Mouse (Mus musculus): ENCODE results near the gene Polr3h.

The Polr3h gene

DNA sequence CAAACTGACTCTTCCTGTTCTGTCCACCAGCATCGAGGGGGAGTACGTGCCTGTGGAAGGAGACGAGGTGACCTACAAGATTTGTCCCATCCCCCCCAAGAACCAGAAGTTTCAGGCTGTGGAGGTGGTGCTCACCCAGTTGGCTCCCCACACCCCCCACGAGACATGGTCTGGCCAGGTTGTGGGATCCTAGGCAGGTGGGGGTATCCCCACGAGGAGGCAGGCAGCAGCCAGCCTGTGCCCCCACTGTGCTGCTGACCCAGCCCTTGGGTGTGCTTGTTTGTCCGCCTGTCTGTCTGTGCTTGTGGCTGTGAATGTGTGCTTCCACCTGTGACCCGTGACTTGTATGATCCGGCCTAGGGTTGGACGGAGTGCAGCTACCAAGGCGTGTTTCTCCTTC lies 23.0 kb upstream of the Polr3h start:
- no peak for DNase-seq (ENCODE audit: low spot score)

DNA sequence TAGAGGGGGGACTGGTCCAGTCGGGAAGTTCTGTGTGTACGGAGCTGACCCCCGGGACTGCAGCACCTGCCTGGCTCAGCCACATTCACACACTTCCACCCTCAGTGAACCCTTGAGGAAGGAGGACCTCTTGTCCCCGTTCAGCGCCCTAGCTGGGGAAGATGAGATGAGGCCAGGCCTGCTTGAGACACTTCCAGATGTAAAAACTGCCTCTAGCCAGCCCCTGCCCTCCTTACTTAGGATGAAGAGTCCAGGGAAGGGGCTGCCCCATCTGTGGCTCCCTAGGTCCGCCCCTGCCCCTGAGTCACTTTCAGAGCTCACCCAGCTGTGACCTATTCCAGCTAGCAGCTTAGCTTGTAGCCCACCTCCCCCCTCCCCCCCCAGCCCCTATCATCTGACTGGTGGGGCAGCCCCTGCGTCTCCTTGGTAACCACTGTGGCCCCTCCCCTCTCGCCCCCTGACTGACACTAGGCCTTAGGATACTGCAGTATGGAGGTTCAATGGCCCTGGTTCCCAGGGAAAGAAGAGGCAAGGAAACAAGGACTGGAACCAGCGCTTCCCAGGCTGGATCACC lies 17.2 kb upstream of the Polr3h start:
- no peak for DNase-seq (ENCODE audit: low spot score)

DNA sequence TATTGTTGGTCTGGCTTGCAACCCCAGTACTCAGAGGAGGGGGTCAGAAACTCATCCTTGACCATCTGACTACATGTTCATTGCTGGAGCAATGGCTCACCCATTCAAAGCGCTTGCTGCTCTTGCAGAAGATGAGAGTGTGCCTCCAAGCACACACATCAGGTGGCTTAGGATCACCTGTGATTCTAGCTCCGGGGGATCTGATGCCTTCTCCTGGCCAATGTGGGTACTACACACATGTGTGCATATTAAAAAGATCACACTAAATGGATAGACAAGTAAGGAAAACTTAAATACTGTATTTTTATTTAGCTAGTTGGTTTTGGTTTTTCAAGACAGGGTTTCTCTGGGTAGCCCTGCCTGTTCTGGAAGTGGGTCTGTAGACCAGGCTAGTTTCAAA lies 15.0 kb upstream of the Polr3h start:
- DNase-seq (ENCODE audit: low spot score): no peak

DNA sequence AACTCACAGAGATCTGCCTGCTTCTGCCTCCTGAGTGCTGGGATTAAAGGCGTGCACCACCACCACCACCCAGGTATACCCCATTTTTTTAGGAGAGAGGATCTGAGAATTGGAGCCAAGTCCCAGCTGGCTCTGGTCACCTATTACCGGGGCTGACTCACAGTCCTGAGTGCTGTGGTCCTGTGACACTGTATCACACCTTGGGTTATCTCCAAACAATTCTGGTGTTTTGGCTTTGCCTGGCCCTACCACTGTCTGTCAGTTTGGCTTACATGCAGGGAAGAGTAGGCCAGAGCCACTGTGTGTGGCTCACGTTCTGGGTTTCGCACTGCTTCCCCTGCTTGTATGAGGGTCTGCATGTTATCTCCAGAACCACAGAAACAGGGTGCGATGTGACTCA lies 14.2 kb upstream of the Polr3h start:
- DNase-seq (ENCODE audit: low spot score): no peak

DNA sequence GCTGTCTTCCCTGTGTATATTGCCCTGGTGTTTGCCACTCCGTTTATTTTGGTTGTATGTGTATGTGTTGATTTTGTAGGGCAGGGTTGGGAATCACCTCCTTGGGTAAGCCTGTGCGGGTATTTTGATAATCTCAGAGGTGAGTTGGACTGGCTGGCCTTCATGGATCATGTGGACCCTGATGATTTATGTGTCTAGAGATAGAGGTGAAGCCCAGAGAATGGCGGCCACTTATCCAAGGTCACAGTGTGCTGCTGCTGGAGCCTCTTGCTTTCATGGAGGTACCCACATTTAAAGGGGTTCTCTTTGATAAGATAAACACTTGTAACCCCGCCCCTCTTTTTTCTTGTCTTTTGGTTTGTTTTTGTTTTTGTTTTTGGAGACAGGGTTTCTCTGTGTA lies 13.7 kb upstream of the Polr3h start:
- DNase-seq (ENCODE audit: low spot score): no peak

DNA sequence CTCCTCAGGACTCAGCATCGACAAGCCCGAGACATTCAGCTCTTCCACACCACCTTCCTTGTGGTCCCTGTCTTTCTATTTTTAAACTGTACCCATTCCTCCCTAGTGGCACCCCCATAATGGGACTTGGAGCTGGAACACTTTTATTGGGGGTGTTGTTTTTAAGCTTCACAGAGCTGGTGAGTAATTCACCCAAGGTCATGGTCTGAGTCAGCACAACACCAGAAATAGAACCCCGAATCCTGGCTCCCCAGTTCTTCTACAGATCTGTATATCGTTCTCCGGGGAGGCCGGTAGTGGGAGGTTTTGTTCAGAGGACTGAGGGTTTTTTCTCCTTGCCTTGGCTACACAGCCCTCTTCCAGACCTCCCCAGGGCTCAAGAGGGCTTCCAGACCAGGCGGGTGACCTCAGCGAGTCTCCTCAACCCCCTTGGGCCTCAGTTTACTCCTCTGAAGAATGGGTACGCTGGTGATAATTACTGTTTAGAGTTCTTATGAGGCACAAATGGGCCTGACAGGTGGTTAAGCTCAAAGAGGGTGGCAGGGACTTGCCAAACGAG lies 13.2 kb upstream of the Polr3h start:
- no peak for DNase-seq (ENCODE audit: low spot score)

DNA sequence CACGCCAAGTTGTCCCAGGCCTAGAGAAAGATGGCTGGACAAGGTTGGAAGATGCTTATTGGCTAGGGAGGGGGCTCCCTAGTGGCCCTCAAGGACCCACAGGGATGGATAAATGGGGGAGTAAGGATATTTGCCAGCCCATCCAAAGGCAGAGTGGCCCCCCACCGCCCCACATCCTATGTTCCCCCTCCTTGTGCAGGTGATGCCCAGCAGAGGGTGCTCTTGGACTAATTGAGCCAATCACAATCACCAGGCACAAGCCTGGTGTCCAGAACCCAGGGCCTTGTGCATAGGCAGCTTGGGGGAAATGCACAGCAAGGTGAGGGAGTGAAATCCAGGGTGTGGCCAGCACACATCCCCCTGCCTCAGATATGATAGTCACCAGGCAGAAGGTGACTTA lies 12.2 kb upstream of the Polr3h start:
- peak; percentile 50 for DNase-seq (ENCODE audit: low spot score)

DNA sequence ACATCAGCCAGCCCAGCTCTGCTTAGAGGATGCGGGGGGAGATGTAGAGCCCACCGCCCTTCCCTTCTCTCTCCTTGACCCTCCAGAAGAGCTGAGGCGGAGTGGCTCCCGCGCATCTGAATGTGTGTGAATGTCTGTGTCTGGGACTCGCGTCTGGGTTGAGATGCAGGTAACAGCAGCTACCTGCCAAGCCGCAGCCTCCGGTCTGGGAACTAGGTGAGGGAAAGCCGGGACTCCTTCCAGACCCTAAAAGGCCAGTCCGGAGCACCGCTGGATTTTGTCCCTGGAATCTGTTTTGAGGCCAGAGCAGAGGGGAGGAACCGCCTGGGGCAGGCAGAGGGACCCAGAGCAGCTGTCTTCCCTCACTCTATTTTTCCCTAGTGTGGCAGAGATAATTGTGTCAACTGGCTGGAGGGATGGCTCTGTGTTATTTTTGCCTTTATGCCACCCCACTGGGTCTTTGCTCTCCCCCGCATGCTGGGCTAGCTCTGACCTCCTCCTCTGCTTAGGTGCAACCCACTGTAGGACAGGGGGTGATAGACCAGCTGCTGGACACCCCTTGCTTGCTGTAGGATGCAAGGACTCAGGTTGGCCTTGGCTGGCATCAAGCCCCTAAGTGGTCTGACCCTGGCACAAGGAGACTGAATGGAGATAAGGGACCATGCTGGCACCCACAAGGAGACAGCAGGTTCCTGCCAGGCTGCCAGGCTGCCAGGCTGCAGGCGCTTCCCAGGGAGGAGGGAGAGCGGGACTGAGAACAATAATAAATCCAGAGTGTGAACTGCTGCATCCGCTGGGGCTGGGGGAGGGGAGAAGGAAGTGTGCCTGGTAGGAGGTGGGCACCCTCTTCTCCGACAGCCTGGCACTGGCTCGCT lies 11.3 kb upstream of the Polr3h start:
- peak; percentile 25 for DNase-seq (ENCODE audit: low spot score)

DNA sequence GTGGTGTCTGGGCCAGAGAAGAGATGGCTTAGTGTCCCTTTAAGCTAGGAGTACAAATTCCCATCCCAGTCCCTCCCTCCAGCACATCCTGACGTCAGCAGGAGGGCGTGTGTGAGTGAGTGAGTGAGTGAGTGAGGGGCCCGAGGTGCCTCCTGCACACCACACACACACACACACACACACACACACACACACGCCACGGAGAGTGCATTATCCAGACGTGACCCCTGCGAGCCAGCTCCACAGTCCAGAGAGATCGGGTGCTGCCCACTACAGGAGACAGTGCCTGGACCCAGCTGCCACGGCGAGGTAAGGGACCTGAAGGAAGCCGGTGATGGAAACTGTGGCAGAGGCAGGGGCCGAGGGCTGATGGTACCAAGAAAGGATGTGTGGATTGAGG lies 10.6 kb upstream of the Polr3h start, which contains the start of gene Csdc2:
TSS of gene Csdc2 (plus strand) at position 81 of the 400 bp plus-strand sequence.
- DNase-seq (ENCODE audit: low spot score): peak; percentile 60

DNA sequence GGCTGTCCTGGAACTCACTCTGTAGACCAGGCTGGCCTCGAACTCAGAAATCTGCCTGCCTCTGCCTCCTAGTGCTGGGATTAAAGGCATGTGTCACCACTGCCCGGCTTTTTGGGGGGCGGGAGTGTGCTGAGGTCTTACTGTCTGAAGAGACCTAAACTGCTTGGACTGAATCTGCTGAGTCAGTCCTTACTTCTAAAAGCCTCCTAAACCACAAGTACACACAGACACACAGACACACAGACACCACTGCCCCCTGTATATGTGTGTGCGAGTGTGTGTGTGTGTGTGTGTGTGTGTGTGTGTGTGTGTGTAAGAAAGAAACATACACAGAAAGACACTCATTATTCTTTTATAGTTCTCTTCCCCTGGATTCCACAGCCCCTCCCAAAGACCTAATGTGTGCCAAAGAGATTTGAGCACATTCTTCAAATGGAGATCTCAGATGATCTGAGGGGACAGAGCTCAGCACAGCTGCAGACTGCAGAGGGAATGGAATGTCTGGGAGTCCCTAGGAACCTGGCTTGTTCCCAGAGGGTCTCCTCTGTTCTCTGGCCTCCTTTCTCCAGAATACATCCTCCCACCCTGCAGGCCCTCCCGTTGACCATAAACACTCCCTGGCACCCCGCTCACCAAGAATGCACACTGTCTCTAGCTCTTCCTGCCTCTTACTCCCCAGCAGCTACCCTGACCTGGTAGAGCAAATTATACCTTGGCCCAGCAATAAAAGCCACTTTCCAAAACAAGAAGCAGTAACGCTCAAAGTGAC lies 10.0 kb upstream of the Polr3h start:
- DNase-seq (ENCODE audit: low spot score): no peak

DNA sequence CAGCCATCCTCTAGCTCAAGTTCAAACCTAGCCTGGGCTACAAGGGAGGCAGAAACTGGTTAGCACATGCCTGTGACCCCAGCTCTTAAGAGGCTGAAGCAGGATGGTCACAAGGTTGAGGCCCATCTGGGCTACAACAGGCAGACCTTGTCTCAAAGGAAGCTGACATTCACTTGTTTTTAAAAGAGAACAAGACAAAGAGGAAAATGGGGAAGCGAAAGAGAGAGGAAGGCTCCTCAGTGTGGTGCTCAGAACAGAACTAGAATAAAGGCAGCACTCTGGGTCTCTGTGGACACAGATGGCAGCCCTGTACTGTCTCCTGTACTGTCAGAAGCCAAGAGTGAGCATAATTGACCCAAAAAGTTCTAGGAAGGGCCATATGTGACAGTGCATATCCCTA lies 7.9 kb upstream of the Polr3h start:
- no peak for DNase-seq (ENCODE audit: low spot score)

DNA sequence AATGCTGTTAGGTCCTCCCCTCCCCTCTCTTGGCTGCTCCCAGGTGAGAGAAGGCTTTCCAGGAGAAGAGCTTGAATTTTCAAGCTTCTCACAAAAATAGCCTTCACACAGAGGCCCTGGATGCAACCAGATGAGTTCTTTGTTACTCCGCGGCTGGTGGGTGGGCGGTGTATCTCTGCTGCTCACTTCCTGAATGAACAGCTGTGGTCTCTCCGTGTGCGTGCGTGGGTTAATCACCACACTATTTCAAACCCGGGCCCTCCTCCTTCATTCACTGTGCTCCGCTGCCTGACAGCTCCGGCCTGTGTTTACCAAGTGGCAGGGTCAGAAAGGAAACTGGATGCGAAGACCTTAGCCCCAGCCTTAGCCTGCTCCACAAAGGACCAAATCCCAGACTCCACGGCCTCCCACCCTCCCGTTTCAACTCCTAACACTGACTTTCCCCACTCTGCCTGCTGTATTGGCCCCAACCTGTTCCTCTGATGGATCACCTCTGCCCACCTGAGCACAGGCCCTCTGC lies 7.0 kb upstream of the Polr3h start:
- no peak for DNase-seq (ENCODE audit: low spot score)

DNA sequence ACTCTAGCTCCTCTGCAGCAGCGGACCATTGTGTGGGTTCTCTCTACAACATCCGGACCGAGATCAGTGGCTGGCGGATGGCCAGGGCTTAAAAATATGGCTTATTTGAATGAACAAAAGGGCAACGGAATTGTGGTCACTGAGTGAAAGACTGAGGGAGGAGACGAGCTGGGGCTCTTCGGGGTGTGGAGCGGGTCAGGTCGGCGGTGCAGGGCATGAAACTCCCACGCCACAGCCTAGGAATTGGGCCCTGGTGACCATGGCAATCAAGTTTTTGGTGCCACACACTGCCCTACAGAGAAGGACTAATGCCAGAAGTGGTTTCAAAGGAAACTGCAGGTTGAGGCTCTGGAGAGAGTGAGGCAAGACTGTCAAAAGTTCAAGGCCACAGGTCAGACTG lies 2.2 kb upstream of the Polr3h start:
- no peak for DNase-seq (ENCODE audit: low spot score)

DNA sequence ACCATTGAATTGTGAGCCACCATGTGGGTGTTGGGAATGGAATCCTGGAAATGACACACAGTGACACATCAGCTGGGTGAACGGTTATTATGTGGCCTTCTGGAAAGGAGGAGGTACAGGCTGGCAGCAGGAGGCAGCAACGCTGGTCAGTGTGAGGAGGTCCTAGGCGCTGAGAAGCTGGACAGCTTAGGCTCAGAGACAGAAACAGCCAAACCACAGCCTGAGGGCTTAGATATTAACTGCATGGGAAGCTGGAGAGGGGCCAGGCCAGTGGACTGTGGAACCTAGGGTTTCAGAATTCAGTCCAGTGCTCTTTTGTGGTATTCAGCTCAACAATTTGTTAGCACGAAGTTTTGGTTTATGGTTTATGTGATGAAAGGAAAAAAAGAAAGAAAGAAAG lies 1.7 kb upstream of the Polr3h start:
- DNase-seq (ENCODE audit: low spot score): peak; percentile 33

DNA sequence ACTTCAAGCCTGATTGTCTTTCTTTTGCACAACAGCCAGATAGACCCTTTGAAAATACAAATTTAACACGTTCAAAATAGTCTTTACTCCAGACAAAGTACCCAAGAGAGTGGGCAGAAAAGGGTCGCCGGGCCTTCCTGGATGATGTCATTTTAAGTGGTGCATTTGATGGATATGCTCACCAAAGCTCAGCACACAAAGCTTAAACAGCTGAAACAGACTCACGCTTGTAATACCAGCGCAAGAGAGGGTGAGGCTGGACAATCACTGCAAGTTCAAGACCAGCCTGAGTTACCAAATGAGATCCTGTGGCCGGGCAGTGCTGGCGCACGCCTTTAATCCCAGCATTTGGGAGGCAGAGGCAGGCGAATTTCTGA lies 394 bp upstream of the Polr3h start:
- no peak for DNase-seq (ENCODE audit: low spot score)

DNA sequence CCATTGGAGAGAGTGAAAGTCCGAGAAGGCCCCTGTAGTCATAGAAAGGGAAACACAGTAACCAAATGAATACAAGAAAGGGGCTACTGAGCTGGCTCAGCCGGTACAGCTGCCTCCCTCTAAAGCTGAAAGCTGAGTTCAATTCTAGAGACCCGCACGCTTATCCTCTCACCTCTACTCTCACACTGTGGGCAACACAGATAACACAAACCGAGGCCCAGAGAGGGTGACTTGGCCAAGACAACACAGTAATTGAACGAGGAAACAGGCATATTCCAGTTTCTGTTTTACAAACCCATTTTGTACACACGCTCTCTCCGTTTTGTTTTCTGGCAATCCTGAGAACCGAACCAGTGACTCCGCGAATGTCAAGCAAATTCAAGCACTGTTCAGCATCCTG lies 1.1 kb downstream of the Polr3h start:
- no peak for DNase-seq (ENCODE audit: low spot score)

DNA sequence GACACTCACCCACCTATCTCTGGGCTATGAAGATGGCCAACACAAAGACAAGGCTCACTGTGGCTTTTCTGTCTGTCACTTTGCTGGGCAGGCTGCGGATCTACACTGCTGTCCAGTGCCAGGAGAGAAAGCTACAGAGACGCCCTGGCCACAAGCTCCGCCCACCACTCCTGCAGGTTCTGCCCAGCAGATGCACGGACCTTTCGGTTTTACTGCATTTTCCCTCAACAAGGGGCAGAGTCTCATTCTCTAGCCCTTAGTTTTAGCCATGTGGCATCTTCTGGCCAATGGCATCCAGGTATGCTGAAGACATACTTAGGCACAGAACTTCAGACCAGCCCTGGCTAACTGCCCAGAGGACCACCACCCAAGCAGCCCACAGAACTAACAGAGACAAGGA lies 4.8 kb downstream of the Polr3h start:
- DNase-seq (ENCODE audit: low spot score): no peak

DNA sequence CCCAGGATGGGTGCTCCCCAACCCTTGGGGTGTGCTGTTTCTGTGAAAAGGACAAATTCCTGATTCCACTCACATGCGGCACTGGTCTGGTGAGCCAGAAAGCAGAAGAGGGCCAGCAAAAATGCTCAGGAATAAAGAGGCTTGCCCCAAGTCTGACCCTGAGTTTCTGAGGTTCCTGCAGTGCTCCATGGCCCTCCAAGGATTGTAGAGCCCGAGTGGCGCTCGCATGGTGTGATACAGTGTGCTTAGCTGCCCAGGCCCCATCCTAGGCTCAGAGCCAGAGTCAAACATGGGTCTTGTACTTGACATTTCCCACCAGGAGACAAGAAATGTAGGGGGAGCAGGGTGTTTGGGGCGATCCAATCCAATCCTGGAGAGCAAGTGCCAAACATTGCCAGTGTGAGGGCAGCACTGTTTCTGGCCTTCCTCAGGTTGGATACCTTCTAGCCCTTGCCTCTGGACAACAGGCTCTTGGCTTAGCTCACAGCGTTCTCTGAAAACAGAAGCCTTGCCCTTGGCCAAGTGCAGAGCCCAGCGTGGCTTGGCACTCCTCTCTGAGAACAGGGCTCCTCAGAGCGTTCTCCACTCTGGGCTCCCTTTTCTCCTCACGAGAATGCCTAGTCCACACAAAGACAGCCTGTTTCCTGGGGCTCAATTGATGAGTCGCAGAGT lies 5.4 kb downstream of the Polr3h start:
- no peak for DNase-seq (ENCODE audit: low spot score)

DNA sequence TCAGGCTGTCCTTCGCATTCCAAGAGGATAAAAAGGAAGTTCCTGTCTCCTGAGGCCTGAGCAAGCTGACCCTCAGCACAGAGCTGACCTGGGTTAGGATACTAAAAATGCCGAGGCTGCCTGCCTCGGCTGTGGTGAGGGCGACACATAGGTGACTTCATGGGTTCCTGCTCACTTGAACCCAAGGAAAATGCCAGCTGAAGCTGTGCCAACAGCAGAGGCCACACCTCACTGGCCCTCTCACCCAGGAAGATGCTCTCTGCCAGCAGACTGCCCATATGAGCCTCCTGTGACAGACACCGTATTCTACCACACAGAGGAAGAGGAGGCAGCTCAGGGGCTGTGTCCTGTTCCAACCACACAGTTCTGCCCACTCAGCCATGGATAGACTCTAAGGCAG lies 7.0 kb downstream of the Polr3h start:
- no peak for DNase-seq (ENCODE audit: low spot score)

DNA sequence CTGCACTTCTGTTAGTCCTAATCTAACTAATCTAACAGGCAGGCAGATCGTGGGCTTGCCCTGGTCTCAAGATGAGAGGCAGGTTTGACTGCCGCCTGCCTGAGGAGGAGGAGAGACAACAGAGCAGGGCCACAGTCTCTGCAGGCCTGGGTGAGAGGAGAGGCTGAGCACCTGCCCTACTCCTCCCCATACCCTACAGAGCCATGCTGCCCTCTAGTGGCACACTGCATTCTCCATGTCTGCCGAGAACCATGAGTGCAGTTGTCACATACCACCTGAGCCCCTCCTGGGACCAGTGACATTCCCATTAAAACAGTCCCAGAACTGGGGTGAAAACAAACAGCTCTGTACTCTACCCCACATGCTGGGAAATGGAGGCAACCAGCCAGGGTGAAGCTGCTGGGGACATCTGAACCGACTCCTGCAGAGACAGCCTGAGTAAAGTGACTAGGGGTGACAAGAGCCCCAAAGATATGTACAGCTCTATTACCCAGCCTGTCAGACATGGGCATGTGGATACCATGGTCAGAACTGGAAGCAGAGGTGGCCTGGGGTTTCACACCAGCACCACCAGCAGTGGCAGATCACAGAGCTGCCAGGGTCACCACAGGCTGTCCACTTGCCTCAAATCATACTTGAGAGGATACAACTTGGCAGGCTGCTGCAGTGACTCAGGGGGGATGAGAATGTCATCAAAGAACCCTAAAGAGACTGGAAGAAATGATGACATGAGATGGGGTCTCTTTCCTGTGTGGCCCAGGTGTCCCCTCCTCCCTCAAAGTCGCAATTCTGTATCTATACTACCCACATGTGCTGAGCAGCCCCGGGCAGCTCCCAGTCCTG lies 8.2 kb downstream of the Polr3h start:
- DNase-seq (ENCODE audit: low spot score): peak; percentile 78

DNA sequence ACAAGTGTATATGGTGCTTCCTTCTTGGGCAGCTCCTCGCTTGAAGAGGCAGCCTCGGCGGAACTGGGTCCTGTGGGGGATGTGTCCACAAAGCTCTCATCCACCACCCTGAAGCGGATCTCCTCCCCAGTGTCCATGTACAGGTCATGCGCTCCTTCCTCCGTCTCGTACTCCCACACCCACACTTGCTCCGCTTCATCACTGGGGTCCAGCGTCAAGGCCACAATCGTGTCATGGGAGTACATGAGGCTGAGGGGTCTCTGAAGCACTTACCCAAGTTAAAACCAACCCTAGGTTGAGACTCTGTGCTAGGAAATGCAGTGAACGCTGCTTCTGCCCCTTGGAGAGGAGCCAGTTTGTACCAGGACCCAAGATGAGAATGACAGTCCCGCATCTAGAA lies 8.8 kb downstream of the Polr3h start:
- no peak for DNase-seq (ENCODE audit: low spot score)
